Mouse (Mus musculus): Measurements from ENCODE around the gene Vps52. TPM values are rescaled to one million over a fixed set of nuclear protein-coding genes. Genes with fewer than 3 reads are reported as not detected.
A peak's percentile ranks its signal among the peaks of the same experiment; 100 is the strongest.

The Vps52 gene
- 34.0 and 35.7 TPM in 2 replicates for polyA plus RNA-seq (2011; ENCODE audit: insufficient read length, low read depth, missing spikeins)

DNA sequence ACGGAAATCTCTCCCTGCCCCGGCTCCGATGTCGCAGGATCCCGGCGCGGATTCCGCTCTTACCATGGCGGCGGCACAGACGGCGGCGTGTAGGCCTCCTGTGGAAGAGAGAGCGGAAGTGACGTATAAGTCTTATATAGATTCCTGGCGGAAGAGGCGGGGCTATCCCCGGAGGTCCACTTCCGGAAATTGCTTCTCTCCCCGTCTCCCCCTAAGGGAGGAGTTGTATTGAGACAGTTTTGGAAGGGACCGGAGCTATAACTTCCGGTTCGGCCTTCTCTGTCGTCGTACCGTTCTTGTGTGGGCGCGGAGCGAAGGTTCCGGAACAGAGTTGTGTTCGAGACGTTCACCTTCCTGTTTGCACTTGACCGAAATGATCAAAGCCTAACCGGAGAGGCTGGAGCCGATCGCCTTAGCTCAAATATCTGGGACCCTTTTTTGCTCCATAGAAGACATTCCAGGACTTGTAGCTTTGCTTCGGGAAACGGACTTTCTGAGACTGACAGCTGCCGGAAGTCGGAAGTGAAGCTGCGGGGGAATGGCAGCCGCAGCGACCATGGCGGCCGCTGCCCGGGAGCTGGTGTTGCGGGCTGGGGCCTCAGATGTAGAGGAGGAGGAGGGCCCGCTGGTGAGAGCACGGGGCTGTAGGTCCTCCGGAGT, at the start of gene Vps52, which contains the start of gene Rps18:
TSS of gene Vps52 (plus strand) at position 258 of the 660 bp plus-strand sequence.
TSS of gene Rps18 (minus strand) at position 447 of the 660 bp plus-strand sequence.
- H3K4me3 ChIP-seq (ENCODE audit: insufficient read depth, low read length): peak within 1 kb of the TSS; percentile 91
- H3K27ac ChIP-seq (ENCODE audit: insufficient read depth, low read length): peak within 1 kb of the TSS; percentile 76
- TF ChIP-seq POLR2A (IDR thresholded peaks at IDR 0.05; ENCODE audit: low read depth, low read length): peak; percentile 97
- TF ChIP-seq CTCF (IDR thresholded peaks at IDR 0.05; ENCODE audit: borderline replicate concordance, insufficient read depth, low read length): no peak
- H3K4me1 ChIP-seq (ENCODE audit: control insufficient read depth, insufficient read depth, low read length): peaks cover 8% of the 10 kb centered on the region

DNA sequence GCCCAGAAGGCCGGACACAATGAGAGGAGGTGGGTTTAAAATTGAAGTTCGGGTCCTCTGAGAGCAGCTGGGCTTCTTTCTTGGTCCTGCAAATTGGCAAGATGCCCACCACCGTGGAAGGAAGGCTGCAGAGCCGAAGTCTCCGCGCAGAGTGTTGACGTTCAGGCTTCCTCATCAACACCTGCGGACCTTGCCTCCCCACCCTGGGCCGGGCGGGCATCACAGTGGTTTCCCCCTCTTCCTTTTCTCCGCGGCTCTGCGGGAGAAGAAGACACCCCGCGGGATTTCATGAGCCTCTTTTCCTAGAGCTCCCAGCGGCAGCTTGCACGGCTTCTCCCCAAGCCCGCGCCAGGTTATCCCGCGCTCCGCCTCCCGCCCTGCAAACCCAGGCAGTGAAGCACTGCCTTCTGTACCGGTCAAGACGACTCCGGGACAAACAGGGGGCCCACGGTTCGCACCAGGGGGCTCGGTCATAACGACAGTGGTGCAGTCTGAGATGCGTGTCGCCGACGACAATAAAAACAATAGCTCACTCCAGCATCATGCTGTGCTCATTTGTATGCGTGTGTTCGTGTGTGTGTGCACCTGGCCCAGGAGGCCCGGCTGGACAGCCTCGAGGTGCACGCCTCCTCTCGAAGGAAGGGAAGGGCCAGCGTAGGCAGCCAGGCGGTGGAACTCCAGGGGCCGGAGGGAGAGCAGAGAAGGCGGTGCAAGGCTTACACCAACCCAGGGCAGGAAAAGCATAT, 47.1 kb upstream of the Vps52 start:
- Histone ChIP-seq H3K27ac (ENCODE audit: insufficient read depth, low read length) (peak overlapping the region; percentile 11; the same call in 1 of the 2 replicates), H3K4me1 (ENCODE audit: control insufficient read depth, insufficient read depth, low read length) (no peaks in the 10 kb centered on the region), H3K4me3 (ENCODE audit: insufficient read depth, low read length) (peak overlapping the region; percentile 58)
- TF ChIP-seq POLR2A (IDR thresholded peaks at IDR 0.05; ENCODE audit: low read depth, low read length): no peak
- TF ChIP-seq CTCF (IDR thresholded peaks at IDR 0.05; ENCODE audit: borderline replicate concordance, insufficient read depth, low read length): no peak

DNA sequence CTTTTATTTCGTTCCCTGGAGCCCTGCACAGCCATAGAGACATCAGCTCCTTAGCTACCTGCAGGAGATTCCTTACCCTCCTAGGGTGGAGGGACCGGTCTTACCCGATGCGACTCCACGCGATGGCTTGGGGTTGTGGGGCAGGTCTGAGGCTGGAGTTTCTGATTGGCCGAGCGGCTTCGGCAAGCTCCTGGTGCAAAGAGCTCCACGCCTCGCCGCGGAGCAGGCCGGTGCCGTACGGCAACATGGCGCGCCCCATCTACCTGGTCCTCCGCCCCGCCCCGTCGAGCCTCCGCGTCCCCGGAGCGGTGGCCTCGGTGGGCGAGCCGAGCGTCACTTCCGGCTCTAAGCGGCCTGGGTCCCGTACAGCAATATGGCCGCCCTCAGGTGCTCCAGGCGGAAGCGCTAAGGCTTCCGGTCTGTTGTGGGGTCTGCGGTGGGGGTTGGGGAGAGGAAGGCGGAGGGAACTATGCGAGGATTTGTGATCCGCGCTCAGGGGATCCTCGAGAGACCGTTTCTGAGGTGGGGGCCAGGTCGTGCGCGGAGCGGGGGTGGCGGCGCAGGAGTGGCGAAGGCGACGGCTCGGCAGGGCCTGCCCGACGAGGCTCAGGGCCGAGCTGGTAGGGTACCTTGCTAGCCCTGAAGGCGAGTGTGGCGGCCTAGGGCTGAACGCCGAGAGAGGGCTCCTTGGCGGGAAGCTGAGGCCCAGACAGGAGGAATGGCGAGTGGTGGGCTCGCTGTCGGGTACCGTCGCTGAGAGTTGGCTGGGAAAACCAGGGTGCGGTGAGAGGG, 46.3 kb upstream of the Vps52 start, which contains the start of gene Daxx:
TSS of gene Daxx (plus strand) at position 338 of the 792 bp plus-strand sequence.
- Histone ChIP-seq H3K4me3 (ENCODE audit: insufficient read depth, low read length) (peak within 1 kb of the TSS; percentile 74), H3K4me1 (ENCODE audit: control insufficient read depth, insufficient read depth, low read length) (no peaks in the 10 kb centered on the region), H3K27ac (ENCODE audit: insufficient read depth, low read length) (peak within 1 kb of the TSS; percentile 61)
- TF ChIP-seq CTCF (IDR thresholded peaks at IDR 0.05; ENCODE audit: borderline replicate concordance, insufficient read depth, low read length): no peak
- peak; percentile 88 for TF ChIP-seq POLR2A (IDR thresholded peaks at IDR 0.05; ENCODE audit: low read depth, low read length)

DNA sequence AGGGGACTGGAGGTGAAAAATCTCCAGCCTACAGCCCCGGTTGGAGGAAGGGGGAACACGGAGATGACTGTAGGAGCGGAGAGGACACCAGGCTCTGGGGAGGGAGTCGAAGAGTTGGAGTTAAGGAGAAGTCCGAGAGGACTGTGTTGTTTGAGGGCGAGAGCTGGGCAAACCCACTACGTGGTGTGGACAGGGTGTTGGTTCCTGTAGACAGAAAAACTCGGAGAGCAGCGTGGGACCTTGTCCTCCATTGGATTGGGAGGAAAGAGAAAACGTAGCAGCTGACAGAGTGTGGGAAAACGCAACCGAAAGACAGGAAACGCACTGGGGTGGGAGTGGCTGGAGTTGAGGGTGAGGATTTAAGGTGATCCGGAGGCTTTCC, 45.8 kb upstream of the Vps52 start:
- TF ChIP-seq POLR2A (IDR thresholded peaks at IDR 0.05; ENCODE audit: low read depth, low read length) (peak; percentile 77), CTCF (IDR thresholded peaks at IDR 0.05; ENCODE audit: borderline replicate concordance, insufficient read depth, low read length) (no peak)
- H3K4me1 ChIP-seq (ENCODE audit: control insufficient read depth, insufficient read depth, low read length): no peaks in the 10 kb centered on the region
- H3K27ac ChIP-seq (ENCODE audit: insufficient read depth, low read length): peak overlapping the region; percentile 61
- H3K4me3 ChIP-seq (ENCODE audit: insufficient read depth, low read length): peak overlapping the region; percentile 74

- Histone ChIP-seq H3K27ac (ENCODE audit: insufficient read depth, low read length) (peak overlapping the region; percentile 61; the same call in 1 of the 2 replicates), H3K4me3 (ENCODE audit: insufficient read depth, low read length) (peak overlapping the region; percentile 74), H3K4me1 (ENCODE audit: control insufficient read depth, insufficient read depth, low read length) (peaks cover 3% of the 10 kb centered on the region; the same call in 1 of the 2 replicates)
- TF ChIP-seq CTCF (IDR thresholded peaks at IDR 0.05; ENCODE audit: borderline replicate concordance, insufficient read depth, low read length) (no peak), POLR2A (IDR thresholded peaks at IDR 0.05; ENCODE audit: low read depth, low read length) (no peak)
Measured at GRCm38 (mm10) chr17:33910346-33911051, 45.1 kb upstream of the Vps52 start.

DNA sequence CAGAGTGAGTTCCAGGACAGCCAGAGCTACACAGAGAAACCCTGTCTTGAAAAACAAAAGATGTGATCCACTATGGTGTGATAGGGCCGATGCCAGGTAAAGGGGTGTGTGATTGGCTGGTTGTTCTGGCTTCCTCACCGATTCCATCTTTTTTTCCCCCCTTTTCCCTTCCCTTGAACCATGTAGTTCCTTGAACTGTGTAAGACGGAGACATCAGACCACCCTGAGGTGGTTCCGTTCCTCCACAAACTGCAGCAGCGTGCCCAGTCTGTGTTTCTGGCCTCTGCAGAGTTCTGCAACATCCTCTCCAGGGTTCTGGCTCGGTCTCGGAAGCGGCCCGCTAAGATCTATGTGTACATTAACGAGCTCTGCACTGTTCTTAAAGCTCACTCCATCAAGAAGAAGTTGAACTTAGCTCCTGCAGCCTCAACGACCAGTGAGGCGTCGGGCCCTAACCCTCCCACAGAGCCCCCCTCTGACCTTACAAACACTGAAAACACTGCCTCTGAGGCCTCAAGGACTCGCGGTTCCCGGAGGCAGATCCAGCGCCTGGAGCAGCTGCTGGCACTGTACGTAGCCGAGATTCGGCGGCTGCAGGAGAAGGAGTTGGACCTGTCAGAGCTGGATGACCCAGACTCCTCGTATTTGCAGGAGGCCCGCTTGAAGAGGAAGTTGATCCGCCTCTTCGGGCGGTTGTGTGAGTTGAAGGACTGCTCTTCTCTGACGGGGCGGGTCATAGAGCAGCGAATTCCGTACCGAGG, 44.4 kb upstream of the Vps52 start:
- no peak overlapping the region for H3K27ac ChIP-seq (ENCODE audit: insufficient read depth, low read length)
- H3K4me1 ChIP-seq (ENCODE audit: control insufficient read depth, insufficient read depth, low read length): peaks cover 3% of the 10 kb centered on the region; the same call in 1 of the 2 replicates
- no peak overlapping the region for H3K4me3 ChIP-seq (ENCODE audit: insufficient read depth, low read length)
- TF ChIP-seq CTCF (IDR thresholded peaks at IDR 0.05; ENCODE audit: borderline replicate concordance, insufficient read depth, low read length): no peak
- no peak for TF ChIP-seq POLR2A (IDR thresholded peaks at IDR 0.05; ENCODE audit: low read depth, low read length)

DNA sequence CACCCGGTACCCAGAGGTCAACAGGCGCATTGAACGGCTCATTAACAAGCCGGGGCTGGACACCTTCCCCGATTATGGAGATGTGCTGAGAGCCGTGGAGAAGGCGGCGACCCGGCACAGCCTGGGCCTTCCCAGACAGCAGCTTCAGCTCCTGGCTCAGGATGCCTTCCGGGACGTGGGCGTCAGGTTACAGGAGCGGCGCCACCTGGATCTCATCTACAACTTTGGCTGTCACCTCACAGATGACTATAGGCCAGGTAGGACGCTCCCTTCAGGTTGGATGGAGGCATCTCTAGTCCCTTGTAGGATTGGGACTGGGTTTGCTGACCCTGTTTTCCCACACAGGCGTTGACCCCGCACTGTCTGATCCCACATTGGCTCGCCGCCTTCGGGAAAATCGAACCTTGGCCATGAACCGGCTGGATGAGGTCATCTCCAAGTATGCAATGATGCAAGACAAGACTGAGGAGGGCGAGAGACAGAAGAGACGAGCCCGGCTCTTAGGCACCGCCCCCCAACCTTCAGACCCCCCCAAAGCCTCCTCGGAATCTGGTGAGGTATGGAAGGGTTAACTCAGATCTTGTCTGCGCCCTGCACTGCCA, 43.7 kb upstream of the Vps52 start:
- TF ChIP-seq CTCF (IDR thresholded peaks at IDR 0.05; ENCODE audit: borderline replicate concordance, insufficient read depth, low read length) (no peak), POLR2A (IDR thresholded peaks at IDR 0.05; ENCODE audit: low read depth, low read length) (no peak)
- H3K4me3 ChIP-seq (ENCODE audit: insufficient read depth, low read length): no peak overlapping the region
- peaks cover 3% of the 10 kb centered on the region; the same call in 1 of the 2 replicates for H3K4me1 ChIP-seq (ENCODE audit: control insufficient read depth, insufficient read depth, low read length)
- no peak overlapping the region for H3K27ac ChIP-seq (ENCODE audit: insufficient read depth, low read length)

- H3K27ac ChIP-seq (ENCODE audit: insufficient read depth, low read length): no peak overlapping the region
- no peak overlapping the region for H3K4me3 ChIP-seq (ENCODE audit: insufficient read depth, low read length)
- H3K4me1 ChIP-seq (ENCODE audit: control insufficient read depth, insufficient read depth, low read length): peaks cover 3% of the 10 kb centered on the region; the same call in 1 of the 2 replicates
- TF ChIP-seq POLR2A (IDR thresholded peaks at IDR 0.05; ENCODE audit: low read depth, low read length) (no peak), CTCF (IDR thresholded peaks at IDR 0.05; ENCODE audit: borderline replicate concordance, insufficient read depth, low read length) (no peak)
Measured at GRCm38 (mm10) chr17:33913264-33913663, 42.3 kb upstream of the Vps52 start.
